Mouse (Mus musculus) stomach, embryonic 16.5 days (tissue): ENCODE data around the gene Vegfb. TPM values are rescaled to one million over a fixed set of nuclear protein-coding genes. Genes with fewer than 3 reads are reported as not detected.

Experiments
- ATAC-seq: fragments of 200-750 bp; cut with Nextera tagmentation; 2 replicates; pipeline ENCODE4 v1.8.0; 2017; ENCODE audit warnings: moderate number of reproducible peaks, moderate TSS enrichment; ENCODE audit not compliant: insufficient read depth, low FRiP score
- H3K27ac ChIP-seq: fragments of 300-500 bp; sonication (generic); 2 replicates; pipeline ENCODE4 v1.5.1; 2014; ENCODE audit warnings: low read length
- H3K27me3 ChIP-seq: fragments of 300-500 bp; sonication (generic); 2 replicates; pipeline ENCODE4 v1.6.1; 2014; ENCODE audit warnings: low read length, control low read depth, mixed read lengths; ENCODE audit not compliant: control insufficient read depth, insufficient read depth
- H3K36me3 ChIP-seq: fragments of 300-500 bp; sonication (generic); 2 replicates; pipeline ENCODE4 v1.6.1; 2014; ENCODE audit warnings: low read length; ENCODE audit not compliant: control insufficient read depth, insufficient read depth
- H3K4me1 ChIP-seq: fragments of 300-500 bp; sonication (generic); 2 replicates; pipeline ENCODE4 v1.6.1; 2014; ENCODE audit warnings: low read length, control low read depth, mixed read lengths; ENCODE audit not compliant: control insufficient read depth, insufficient read depth
- H3K4me2 ChIP-seq: fragments of 300-500 bp; sonication (generic); 2 replicates; pipeline ENCODE4 v1.6.1; 2014; ENCODE audit warnings: low read depth, low read length, mixed read lengths
- H3K4me3 ChIP-seq: fragments of 300-500 bp; sonication (generic); replicated peaks from 2 replicates; pipeline ENCODE4 v1.5.1; 2014; ENCODE audit warnings: mild to moderate bottlenecking, low read length
- H3K9ac ChIP-seq: fragments of 300-500 bp; sonication (generic); 2 replicates; pipeline ENCODE4 v1.6.1; 2014; ENCODE audit warnings: low read length
- H3K9me3 ChIP-seq: fragments of 300-500 bp; sonication (generic); replicated peaks from 2 replicates; pipeline ENCODE4 v1.6.1; 2016; ENCODE audit warnings: low read length, control low read depth; ENCODE audit not compliant: control insufficient read depth
- WGBS: fragments of 180-500 bp; shearing (Covaris S2); extraction: QIAGEN DNeasy Blood & Tissue Kit; methylation state at CpG from one replicate; pipeline ENCODE4 v1.1.7; 2014; 5-methylcytosine and 5-hydroxymethylcytosine counted together
- polyA plus RNA-seq: library from polyadenylated mRNA; unstranded; fragments of >200 nt; fragmentation: Nextera tagmentation; extraction: Ambion mirVana; gene quantifications from 2 replicates; pipeline ENCODE4 v1.2.1, GENCODE M21; 2015

The Vegfb gene
- polyA plus RNA-seq, 1 experiment from 2014 or later, result 19.7 TPM

GRCm38 (mm10) chr19:6985300-6985699 is 2.2 kb downstream of the Vegfb start:
- Histone ChIP-seq H3K36me3 (peaks cover 11% of the 10 kb centered on the region), H3K9ac (no peak overlapping the region), H3K9me3 (no peaks in the 10 kb centered on the region), H3K4me3 (no peak overlapping the region), H3K4me2 (no peak overlapping the region), H3K4me1 (peaks cover 25% of the 10 kb centered on the region), H3K27me3 (no peaks in the 10 kb centered on the region), H3K27ac (no peak overlapping the region)
- ATAC-seq, result no peak
- WGBS, result 85% methylated on average over 19 of the region's 19 CpGs

GRCm38 (mm10) chr19:6983621-6984020 is 3.8 kb downstream of the Vegfb start:
- no peaks in the 10 kb centered on the region for H3K27me3 ChIP-seq
- 93% methylated on average over 5 of the region's 5 CpGs for WGBS
- H3K9ac ChIP-seq, result no peak overlapping the region
- peaks cover 33% of the 10 kb centered on the region for H3K4me1 ChIP-seq
- peaks cover 11% of the 10 kb centered on the region for H3K36me3 ChIP-seq
- H3K9me3 ChIP-seq, result no peaks in the 10 kb centered on the region
- H3K4me2 ChIP-seq, result no peak overlapping the region
- H3K27ac ChIP-seq, result no peak overlapping the region
- no peak overlapping the region for H3K4me3 ChIP-seq
- no peak for ATAC-seq

- Histone ChIP-seq H3K4me2 (peak overlapping the region; percentile 89; the same call in 1 of the 2 replicates), H3K27me3 (no peaks in the 10 kb centered on the region), H3K27ac (no peak overlapping the region), H3K9me3 (no peaks in the 10 kb centered on the region), H3K4me1 (peaks cover 39% of the 10 kb centered on the region), H3K4me3 (peak overlapping the region; percentile 68; the same call in 1 of the 2 replicates), H3K36me3 (peaks cover 11% of the 10 kb centered on the region), H3K9ac (no peak overlapping the region)
- 84% methylated on average over 4 of the region's 4 CpGs for WGBS
- ATAC-seq, result no peak
Measured at GRCm38 (mm10) chr19:6981465-6981864, 6.0 kb downstream of the Vegfb start.

GRCm38 (mm10) chr19:6980381-6981093 is 6.9 kb downstream of the Vegfb start, which contains the start of gene Fkbp2:
TSS of gene Fkbp2 (minus strand) at chr19:6980501.
- H3K27me3 ChIP-seq, result no peaks in the 10 kb centered on the region
- peak within 1 kb of the TSS; percentile 90 for H3K27ac ChIP-seq
- peaks cover 38% of the 10 kb centered on the region for H3K4me1 ChIP-seq
- H3K9ac ChIP-seq, result peak within 1 kb of the TSS; percentile 94
- H3K36me3 ChIP-seq, result peaks cover 9% of the 10 kb centered on the region
- ATAC-seq, result peak; percentile 90
- peak within 1 kb of the TSS; percentile 68 for H3K4me3 ChIP-seq
- no peaks in the 10 kb centered on the region for H3K9me3 ChIP-seq
- peak within 1 kb of the TSS; percentile 89 for H3K4me2 ChIP-seq
- under 1% methylated on average over 38 of the region's 38 CpGs for WGBS

- Histone ChIP-seq H3K4me2 (peak overlapping the region; percentile 89), H3K27ac (peak overlapping the region; percentile 90), H3K4me1 (peaks cover 38% of the 10 kb centered on the region), H3K9ac (peak overlapping the region; percentile 94), H3K36me3 (0 out of 2 replicates have a peak, but pooled peaks cover 1% of the 10 kb centered on the region), H3K27me3 (no peaks in the 10 kb centered on the region), H3K9me3 (no peaks in the 10 kb centered on the region), H3K4me3 (peak overlapping the region; percentile 68)
- under 1% methylated on average over 58 of the region's 59 CpGs for WGBS
- ATAC-seq, result peak; percentile 93
Measured at GRCm38 (mm10) chr19:6979486-6980380, 7.7 kb downstream of the Vegfb start.

GRCm38 (mm10) chr19:6979001-6979479 is 8.4 kb downstream of the Vegfb start:
- H3K27me3 ChIP-seq, result no peaks in the 10 kb centered on the region
- ATAC-seq, result no peak
- WGBS, result 4% methylated on average over 11 of the region's 11 CpGs
- H3K9me3 ChIP-seq, result no peaks in the 10 kb centered on the region
- H3K36me3 ChIP-seq, result no peaks in the 10 kb centered on the region
- H3K4me3 ChIP-seq, result peak overlapping the region; percentile 68
- H3K4me2 ChIP-seq, result peak overlapping the region; percentile 89
- peaks cover 39% of the 10 kb centered on the region for H3K4me1 ChIP-seq
- peak overlapping the region; percentile 84 for H3K9ac ChIP-seq
- peak overlapping the region; percentile 84 for H3K27ac ChIP-seq

- H3K9me3 ChIP-seq, result no peaks in the 10 kb centered on the region
- peaks cover 43% of the 10 kb centered on the region for H3K4me1 ChIP-seq
- H3K27ac ChIP-seq, result peak overlapping the region; percentile 84
- no peak for ATAC-seq
- no peaks in the 10 kb centered on the region for H3K27me3 ChIP-seq
- WGBS, result 32% methylated on average over 3 of the region's 3 CpGs
- H3K4me2 ChIP-seq, result peak overlapping the region; percentile 89
- peak overlapping the region; percentile 68 for H3K4me3 ChIP-seq
- H3K9ac ChIP-seq, result peak overlapping the region; percentile 84
- H3K36me3 ChIP-seq, result no peaks in the 10 kb centered on the region
Measured at GRCm38 (mm10) chr19:6978639-6978974, 8.8 kb downstream of the Vegfb start.

- peak overlapping the region; percentile 68 for H3K4me3 ChIP-seq
- 73% methylated on average over 13 of the region's 13 CpGs for WGBS
Measured at GRCm38 (mm10) chr19:6977759-6978638, 9.5 kb downstream of the Vegfb start.

More at GRCm38 (mm10) chr19:6977759-6978638, 9.5 kb downstream of the Vegfb start:
- Histone ChIP-seq H3K27me3 (no peaks in the 10 kb centered on the region), H3K27ac (peak overlapping the region; percentile 84), H3K9me3 (no peaks in the 10 kb centered on the region), H3K4me1 (peaks cover 44% of the 10 kb centered on the region), H3K36me3 (no peaks in the 10 kb centered on the region), H3K4me2 (peak overlapping the region; percentile 89; the same call in 1 of the 2 replicates), H3K9ac (peak overlapping the region; percentile 84)
- ATAC-seq, result no peak
